ENCODE assay signal across 14 mouse cellular contexts in the genomic region with DNA sequence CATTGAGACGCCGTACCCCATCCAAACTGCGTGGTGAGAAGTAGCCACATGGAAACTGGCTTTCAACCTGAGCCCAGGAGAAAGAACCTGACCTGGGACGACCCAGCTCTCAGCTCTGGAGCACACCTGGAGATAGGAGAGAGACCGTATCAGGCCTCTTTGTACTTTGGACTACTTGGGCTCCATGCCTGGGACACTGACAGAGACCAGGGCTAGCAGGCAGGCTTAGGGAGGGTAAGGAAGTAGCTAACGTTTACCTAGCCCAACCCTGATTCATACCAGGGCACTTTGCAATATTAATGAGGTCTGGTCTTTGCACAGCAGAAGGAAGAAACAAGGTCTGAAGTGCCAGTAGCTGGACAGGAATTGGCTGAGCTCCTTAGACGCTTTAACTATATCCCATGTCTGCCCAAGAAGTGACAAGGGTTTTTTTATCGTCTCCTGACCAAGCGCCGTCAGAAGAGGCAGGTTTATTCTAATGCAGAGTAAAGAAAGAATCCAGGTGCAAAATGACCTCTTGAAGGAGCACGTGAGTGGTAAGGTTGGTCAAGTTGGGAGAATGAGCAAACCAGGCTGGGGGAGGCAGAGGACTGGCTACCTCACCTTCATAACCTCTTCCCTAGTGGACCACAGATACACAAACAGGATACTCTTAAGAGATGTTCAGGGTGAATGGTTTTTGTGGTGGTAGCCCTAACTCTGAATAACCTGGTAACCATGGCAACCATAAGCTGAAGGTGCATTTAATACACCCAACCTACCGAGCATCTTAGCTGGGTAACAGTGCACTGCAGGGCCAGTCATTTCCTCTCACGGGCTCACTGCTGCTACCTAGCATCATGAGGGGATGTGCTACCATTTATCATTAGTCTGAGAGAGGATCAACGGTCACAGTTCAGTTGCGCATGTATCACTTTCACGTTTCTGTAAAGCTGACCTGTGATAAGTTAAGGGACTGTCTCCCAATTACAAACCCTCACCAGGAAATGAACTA. TPM values are rescaled to one million over a fixed set of nuclear protein-coding genes. Genes with fewer than 3 reads are reported as not detected.
DNase-seq lines count a peak whose midpoint lies in the region; ATAC-seq and TF ChIP-seq lines count a peak whose summit lies in the region.
"Had no signal": no experiment of that assay in that cellular context is flagged by ENCODE, and none has a peak within 500 bp of the region (broad histone marks: within the 10 kb centered on the region; RNA-seq: fewer than 3 reads in every experiment).

No protein-coding gene starts in this region.

- 71% methylated on average over 16 of the region's 16 CpGs for WGBS in midbrain, embryonic 14.5 days
- WGBS in midbrain, embryonic 10.5 days = 81% methylated on average over 16 of the region's 16 CpGs
- WGBS in kidney, postnatal 0 days = 49% methylated on average over 16 of the region's 16 CpGs

- H3K36me3 ChIP-seq in midbrain, embryonic 14.5 days (ENCODE audit: control insufficient read depth, insufficient read depth, low read length) = no peaks in the 10 kb centered on the region
- no peaks in the 10 kb centered on the region for H3K36me3 ChIP-seq in midbrain, embryonic 10.5 days
- no peaks in the 10 kb centered on the region for H3K36me3 ChIP-seq in kidney, postnatal 0 days (ENCODE audit: insufficient read depth, low read length)
- H3K36me3 ChIP-seq: limb, embryonic 15.5 days; neural tube, embryonic 12.5 days had no signal

- H3K9ac ChIP-seq in midbrain, embryonic 14.5 days (replicated peaks; ENCODE audit: low read length) = no peak overlapping the region
- H3K9ac ChIP-seq in kidney, postnatal 0 days (ENCODE audit: low read depth, low read length) = no peak overlapping the region
- H3K9ac ChIP-seq: limb, embryonic 15.5 days; neural tube, embryonic 12.5 days had no signal

- peaks cover 11% of the 10 kb centered on the region for H3K4me1 ChIP-seq in midbrain, embryonic 14.5 days (ENCODE audit: control insufficient read depth, insufficient read depth, low read length)
- peaks cover 37% of the 10 kb centered on the region for H3K4me1 ChIP-seq in midbrain, embryonic 10.5 days
- H3K4me1 ChIP-seq in kidney, postnatal 0 days (replicated peaks; ENCODE audit: insufficient read depth, low read length) = peaks cover 5% of the 10 kb centered on the region; the same call in 1 of the 2 replicates

- peak; percentile 38 for DNase-seq in midbrain, embryonic 14.5 days
- no peak for DNase-seq in midbrain, embryonic 10.5 days (ENCODE audit: low spot score)
- DNase-seq in kidney, postnatal 0 days (ENCODE audit: low spot score) = no peak
- DNase-seq in lung, postnatal 36 days = peak; percentile 50
- no peak for DNase-seq in ovary, adult 18-20 months (ENCODE audit: low spot score)
- DNase-seq in testis, postnatal 10 days (ENCODE audit: low spot score) = no peak
- no peak for DNase-seq in gastrocnemius, adult 8-10 months (ENCODE audit: low spot score in 2 of 2)
- DNase-seq: cerebellum, adult 18-20 months; heart, postnatal 10 days; spleen, adult 18-20 months had no signal

- no peak overlapping the region for H3K4me3 ChIP-seq in midbrain, embryonic 14.5 days (replicated peaks; ENCODE audit: low read depth, low read length)
- H3K4me3 ChIP-seq in midbrain, embryonic 10.5 days = no peak overlapping the region
- no peak overlapping the region for H3K4me3 ChIP-seq in kidney, postnatal 0 days (replicated peaks; ENCODE audit: low read depth, low read length)
- H3K4me3 ChIP-seq: limb, embryonic 15.5 days; megakaryocyte, embryonic 14.5 days; neural tube, embryonic 12.5 days had no signal

- H3K27ac ChIP-seq in midbrain, embryonic 14.5 days (replicated peaks; ENCODE audit: low read depth, low read length) = no peak overlapping the region
- no peak overlapping the region for H3K27ac ChIP-seq in midbrain, embryonic 10.5 days (replicated peaks)
- H3K27ac ChIP-seq in kidney, postnatal 0 days = 0 out of 2 replicates have a peak overlapping the region, but pooled peaks have one; percentile 19
- H3K27ac ChIP-seq: limb, embryonic 15.5 days; neural tube, embryonic 12.5 days had no signal

- peaks cover 14% of the 10 kb centered on the region; the same call in 1 of the 2 replicates for H3K27me3 ChIP-seq in midbrain, embryonic 14.5 days (ENCODE audit: control insufficient read depth, insufficient read depth, low read length)
- peaks cover 22% of the 10 kb centered on the region for H3K27me3 ChIP-seq in midbrain, embryonic 10.5 days (ENCODE audit: low read depth, poor library complexity, severe bottlenecking)
- no peaks in the 10 kb centered on the region for H3K27me3 ChIP-seq in kidney, postnatal 0 days (ENCODE audit: insufficient read depth, low read length)

- no peak for ATAC-seq in midbrain, embryonic 14.5 days (ENCODE audit: low FRiP score, low TSS enrichment)
- peak; percentile 74 for ATAC-seq in kidney, postnatal 0 days (replicated peaks; ENCODE audit: low FRiP score, low read depth)
- ATAC-seq: CD4-positive, CD25-positive, alpha-beta regulatory T cell, adult 4 months had no signal

- no peaks in the 10 kb centered on the region for H3K9me3 ChIP-seq in midbrain, embryonic 14.5 days (ENCODE audit: control insufficient read depth, low read length)
- H3K9me3 ChIP-seq in midbrain, embryonic 10.5 days (replicated peaks) = no peaks in the 10 kb centered on the region
- H3K9me3 ChIP-seq in kidney, postnatal 0 days (replicated peaks; ENCODE audit: low read length) = no peaks in the 10 kb centered on the region
- H3K9me3 ChIP-seq: limb, embryonic 15.5 days; megakaryocyte, embryonic 14.5 days; neural tube, embryonic 12.5 days had no signal

- no peak for TF ChIP-seq CTCF in kidney, postnatal 0 days (IDR thresholded peaks at IDR 0.05; ENCODE audit: low read depth)

- no peak overlapping the region for H3K4me2 ChIP-seq in midbrain, embryonic 14.5 days (ENCODE audit: low read length)
- no peak overlapping the region for H3K4me2 ChIP-seq in kidney, postnatal 0 days (ENCODE audit: low read length)
- H3K4me2 ChIP-seq: limb, embryonic 15.5 days; neural tube, embryonic 12.5 days had no signal

RNA-seq across cellular contexts. Expression of a gene that starts 3.4 kb away (rescaled TPM):
- polyA plus RNA-seq in midbrain, embryonic 14.5 days (2014; fragmentation: Nextera tagmentation; extraction: Ambion mirVana) = 0.09 TPM in 2 replicates
- 0.15 TPM in 1 of 2 replicates, not detected in the other for polyA plus RNA-seq in midbrain, embryonic 10.5 days (2016; fragmentation: Nextera tagmentation; extraction: Ambion mirVana)
- 0.36 and 0.38 TPM in 2 replicates for polyA plus RNA-seq in kidney, postnatal 0 days (2015; fragmentation: Nextera tagmentation; extraction: Ambion mirVana)
- under 1 TPM in 1 of 4 experiments, not detected in 3; 0.08 TPM for total RNA-seq in gastrocnemius, adult 8-10 months (2022)
- total RNA-seq: heart, postnatal 10 days had no signal
- polyA plus RNA-seq: CD4-positive, CD25-positive, alpha-beta regulatory T cell, adult 4 months; neural tube, embryonic 12.5 days had no signal

RNA-seq across cellular contexts. Expression of a gene that starts 10.1 kb away (rescaled TPM):
- 0.28 and 1.2 TPM in 2 replicates for polyA plus RNA-seq in midbrain, embryonic 14.5 days (2014; fragmentation: Nextera tagmentation; extraction: Ambion mirVana)
- 1.6 and 3.0 TPM in 2 replicates for polyA plus RNA-seq in midbrain, embryonic 10.5 days (2016; fragmentation: Nextera tagmentation; extraction: Ambion mirVana)
- polyA plus RNA-seq in kidney, postnatal 0 days (2015; fragmentation: Nextera tagmentation; extraction: Ambion mirVana) = 4.1 and 4.8 TPM in 2 replicates
- not detected for total RNA-seq in gastrocnemius, adult 8-10 months (2022)
- total RNA-seq: heart, postnatal 10 days had no signal
- polyA plus RNA-seq: CD4-positive, CD25-positive, alpha-beta regulatory T cell, adult 4 months had no signal

RNA-seq across cellular contexts. Expression of a gene that starts 46.4 kb away (rescaled TPM):
- 31.9 and 36.2 TPM in 2 replicates for polyA plus RNA-seq in midbrain, embryonic 14.5 days (2014; fragmentation: Nextera tagmentation; extraction: Ambion mirVana)
- polyA plus RNA-seq in midbrain, embryonic 10.5 days (2016; fragmentation: Nextera tagmentation; extraction: Ambion mirVana) = 30.9 and 32.7 TPM in 2 replicates
- 59.9 and 61.2 TPM in 2 replicates for polyA plus RNA-seq in kidney, postnatal 0 days (2015; fragmentation: Nextera tagmentation; extraction: Ambion mirVana)
- 1 to 10 TPM; 2.0 to 2.6 (median 2.3) TPM for total RNA-seq in gastrocnemius, adult 8-10 months (2022)

Comparison
In these comparisons a context has a peak if more than half of its experiments do, and no peak if none do; other contexts are left out.
1. DNase-seq: peak in midbrain, embryonic 14.5 days (single experiment) and lung, postnatal 36 days (single experiment); none in midbrain, embryonic 10.5 days (single experiment), kidney, postnatal 0 days (single experiment), ovary, adult 18-20 months (single experiment), testis, postnatal 10 days (single experiment) and gastrocnemius, adult 8-10 months (0 of 2).